Mouse (Mus musculus) embryonic fibroblast, embryonic 13.5 days (primary cell): ENCODE results near the gene Hnf1b.

Experiments
- CTCF ChIP-seq: IDR thresholded peaks from 2 replicates; pipeline ENCODE4 v1.5.1; 2011; ENCODE audit warnings: mild to moderate bottlenecking, control low read depth, low read length, moderate library complexity, borderline replicate concordance; ENCODE audit not compliant: insufficient read depth
- POLR2A ChIP-seq: IDR thresholded peaks from 2 replicates; pipeline ENCODE4 v1.6.1; 2011; ENCODE audit warnings: low read depth, mild to moderate bottlenecking, control low read depth, low read length, moderate library complexity

GRCm38 (mm10) chr11:83851273-83852015 is 1.6 kb downstream of the Hnf1b start:
- TF ChIP-seq CTCF (no peak), POLR2A (no peak)
